Mouse (Mus musculus) neutrophil, adult 83 days (primary cell): ENCODE data around the gene Pla2g4f. TPM values are rescaled to one million over a fixed set of nuclear protein-coding genes. Genes with fewer than 3 reads are reported as not detected.

ENCODE experiments used
- total RNA-seq, 2 experiments: library from RNA; stranded (reverse); gene quantifications; one replicate each; pipeline ENCODE4 v1.2.4; 2023

The Pla2g4f gene
- total RNA-seq, result not detected

GRCm38 (mm10) chr2:120313976-120314375, at the start of gene Pla2g4f:
Gene Pla2g4f (minus strand): TSS chr2:120314165.

GRCm38 (mm10) chr2:120352682-120353646, 39.0 kb upstream of the Pla2g4f start, which contains the start of gene Vps39:
Gene Vps39 (minus strand): TSS chr2:120353137.

GRCm38 (mm10) chr2:120288995-120289394, 25.0 kb downstream of the Pla2g4f start, which contains the start of gene Pla2g4d:
Gene Pla2g4d (minus strand): TSS chr2:120289197.

Other genes starting within 250 kb of the Pla2g4f start
- 10 to 100 TPM; 56.7 to 59.3 TPM for gene Ehd4, start 159.6 kb downstream of the Pla2g4f start, total RNA-seq
- not detected for gene Pla2g4e, start 68.8 kb downstream of the Pla2g4f start, total RNA-seq
- gene Pla2g4d, start 25.0 kb downstream of the Pla2g4f start, total RNA-seq, result not detected
- 10 to 100 TPM; 27.9 to 31.8 TPM for gene Vps39, start 39.0 kb upstream of the Pla2g4f start, total RNA-seq
- 10 to 100 TPM; 17.9 to 18.8 TPM for gene Ganc, start 89.7 kb upstream of the Pla2g4f start, total RNA-seq
- gene Tmem87a, start 89.9 kb upstream of the Pla2g4f start, total RNA-seq, result 10 to 100 TPM; 25.4 to 27.6 TPM
- under 1 TPM; 0.20 to 0.29 TPM for gene Capn3, start 141.9 kb upstream of the Pla2g4f start, total RNA-seq
- gene Zfp106, start 249.7 kb upstream of the Pla2g4f start, total RNA-seq, result 10 to 100 TPM; 66.8 to 84.1 TPM